Mouse (Mus musculus) C2C12 (cell line): ENCODE measurements around the gene Hoxb3.

Source experiments
- CEBPB ChIP-seq: IDR thresholded peaks from one replicate; pipeline ENCODE4 v1.6.1; 2011; ENCODE audit warnings: low read depth, mild to moderate bottlenecking, control low read depth, moderate library complexity
- CTCF ChIP-seq: IDR thresholded peaks from one replicate; pipeline ENCODE4 v1.5.1; 2011; ENCODE audit not compliant: control insufficient read depth, insufficient read depth, insufficient read length
- FOSL1 ChIP-seq: IDR thresholded peaks from one replicate; pipeline ENCODE4 v1.8.0; 2011; ENCODE audit warnings: mild to moderate bottlenecking, low read length; ENCODE audit not compliant: poor library complexity, insufficient read depth, severe bottlenecking
- MAX ChIP-seq: IDR thresholded peaks from one replicate; pipeline ENCODE4 v1.6.1; 2011; ENCODE audit warnings: mild to moderate bottlenecking, control low read depth
- MYOD1 ChIP-seq: IDR thresholded peaks from one replicate; pipeline ENCODE4 v1.6.1; 2011; ENCODE audit warnings: low read depth; ENCODE audit not compliant: control insufficient read depth, insufficient read length
- MYOG ChIP-seq: IDR thresholded peaks from one replicate; pipeline ENCODE4 v1.6.1; 2011; ENCODE audit not compliant: control insufficient read depth, insufficient read length; ENCODE audit errors: extremely low read depth
- USF1 ChIP-seq: IDR thresholded peaks from one replicate; pipeline ENCODE4 v1.6.1; 2011; ENCODE audit warnings: low read depth, mild to moderate bottlenecking, control low read depth, moderate library complexity

- TF ChIP-seq CTCF (no peak), CEBPB (no peak), MYOG (no peak), USF1 (no peak), MAX (no peak), MYOD1 (no peak), FOSL1 (no peak)
Observed at GRCm38 (mm10) chr11:96344878-96345159, 21.7 kb downstream of the Hoxb3 start.
